Mouse (Mus musculus) urinary bladder, postnatal 36 days (tissue): ENCODE results near the gene Slc2a4.

Source experiments
- DNase-seq, 2 experiments: peaks; one replicate each; pipeline ENCODE4 v3.0.0; 2022; ENCODE audit warnings: low spot score in 2 of 2, mixed read lengths in 1 of 2

Slc2a4 gene

GRCm38 (mm10) chr11:69948066-69948762 lies at the start of gene Slc2a4:
Gene Slc2a4, minus strand, starts transcription at chr11:69948188.
- DNase-seq, result peak; percentile 86 to 92

GRCm38 (mm10) chr11:69997070-69997509 lies 49.1 kb upstream of the Slc2a4 start:
- peak; percentile 86 to 92 for DNase-seq

- peak in 1 of 2 experiments; percentile 37 for DNase-seq
Observed at GRCm38 (mm10) chr11:69996161-69997061, 48.4 kb upstream of the Slc2a4 start.

- DNase-seq, result peak; percentile 94 to 98
Observed at GRCm38 (mm10) chr11:69995391-69995960, 47.5 kb upstream of the Slc2a4 start, which contains the start of gene Phf23. Gene Phf23, plus strand, starts transcription at chr11:69995777.

- DNase-seq, result no peak
Observed at GRCm38 (mm10) chr11:69994401-69995090, 46.6 kb upstream of the Slc2a4 start.

- no peak for DNase-seq
Observed at GRCm38 (mm10) chr11:69992932-69993331, 44.9 kb upstream of the Slc2a4 start.

GRCm38 (mm10) chr11:69992396-69992795 lies 44.4 kb upstream of the Slc2a4 start:
- DNase-seq, result no peak

GRCm38 (mm10) chr11:69991711-69992110 lies 43.7 kb upstream of the Slc2a4 start:
- no peak for DNase-seq

- peak; percentile 94 to 96 for DNase-seq
Observed at GRCm38 (mm10) chr11:69990850-69991691, 43.1 kb upstream of the Slc2a4 start, which contains the start of gene Gabarap. Gene Gabarap, plus strand, starts transcription at chr11:69991143.

GRCm38 (mm10) chr11:69989949-69990348 lies 42.0 kb upstream of the Slc2a4 start:
- DNase-seq, result no peak

GRCm38 (mm10) chr11:69984431-69984830 lies 36.4 kb upstream of the Slc2a4 start:
- DNase-seq, result no peak

GRCm38 (mm10) chr11:69983377-69983776 lies 35.4 kb upstream of the Slc2a4 start:
- no peak for DNase-seq

GRCm38 (mm10) chr11:69982877-69983276 lies 34.9 kb upstream of the Slc2a4 start:
- DNase-seq, result no peak

GRCm38 (mm10) chr11:69982225-69982624 lies 34.2 kb upstream of the Slc2a4 start, which contains the start of gene Elp5:
Gene Elp5, minus strand, starts transcription at chr11:69982517.
- DNase-seq, result no peak

- DNase-seq, result no peak
Observed at GRCm38 (mm10) chr11:69981141-69981762, 33.3 kb upstream of the Slc2a4 start, which contains the start of gene Ctdnep1. Gene Ctdnep1, plus strand, starts transcription at chr11:69981156.

- DNase-seq, result peak; percentile 99
Observed at GRCm38 (mm10) chr11:69980196-69981140, 32.5 kb upstream of the Slc2a4 start.

GRCm38 (mm10) chr11:69979827-69980195 lies 31.8 kb upstream of the Slc2a4 start:
- no peak for DNase-seq

- no peak for DNase-seq
Observed at GRCm38 (mm10) chr11:69976271-69976670, 28.3 kb upstream of the Slc2a4 start.

- DNase-seq, result no peak
Observed at GRCm38 (mm10) chr11:69974907-69975306, 26.9 kb upstream of the Slc2a4 start.
